Mouse (Mus musculus) stomach, postnatal 0 days (tissue): ENCODE results near the gene Khdc1c. TPM values are rescaled to one million over a fixed set of nuclear protein-coding genes. Genes with fewer than 3 reads are reported as not detected.
A peak's percentile ranks its signal among the peaks of the same experiment; 100 is the strongest.

Experiments
- ATAC-seq: fragments of 200-750 bp; cut with Nextera tagmentation; 2 replicates; pipeline ENCODE4 v1.8.0; 2017; ENCODE audit not compliant: low FRiP score, low TSS enrichment
- DNase-seq: peaks from one replicate; pipeline ENCODE4 v3.0.0-alpha.2; 2016; ENCODE audit warnings: low spot score
- H3K27ac ChIP-seq: fragments of 300-500 bp; sonication (generic); replicated peaks from 2 replicates; pipeline ENCODE4 v1.5.1; 2014; ENCODE audit warnings: mild to moderate bottlenecking, control low read depth
- H3K27me3 ChIP-seq: fragments of 300-500 bp; sonication (generic); 2 replicates; pipeline ENCODE4 v1.6.1; 2014; ENCODE audit warnings: low read length; ENCODE audit not compliant: control insufficient read depth, insufficient read depth
- H3K36me3 ChIP-seq: fragments of 300-500 bp; sonication (generic); 2 replicates; pipeline ENCODE4 v1.6.1; 2014; ENCODE audit warnings: low read length, mixed read lengths; ENCODE audit not compliant: control insufficient read depth, insufficient read depth
- H3K4me1 ChIP-seq: fragments of 300-500 bp; sonication (generic); replicated peaks from 2 replicates; pipeline ENCODE4 v1.6.1; 2014; ENCODE audit warnings: antibody characterized with exemption; ENCODE audit not compliant: control insufficient read depth, insufficient read depth
- H3K4me2 ChIP-seq: fragments of 300-500 bp; sonication (generic); replicated peaks from 2 replicates; pipeline ENCODE4 v1.6.1; 2014; ENCODE audit warnings: low read depth, mild to moderate bottlenecking, control low read depth, moderate library complexity
- H3K4me3 ChIP-seq: fragments of 300-500 bp; sonication (generic); 2 replicates; pipeline ENCODE4 v1.5.1; 2014; ENCODE audit warnings: low read depth, low read length, control low read depth
- H3K9ac ChIP-seq: fragments of 300-500 bp; sonication (generic); 2 replicates; pipeline ENCODE4 v1.6.1; 2014; ENCODE audit warnings: mild to moderate bottlenecking, low read length, control low read depth, mixed read lengths
- H3K9me3 ChIP-seq: fragments of 300-500 bp; sonication (generic); 2 replicates; pipeline ENCODE4 v1.6.1; 2016; ENCODE audit warnings: low read length; ENCODE audit not compliant: control insufficient read depth
- CTCF ChIP-seq: IDR thresholded peaks from 2 replicates; pipeline ENCODE4 v1.5.1; 2016; ENCODE audit warnings: antibody characterized with exemption, low read depth, mild to moderate bottlenecking, moderate library complexity
- EP300 ChIP-seq: optimal IDR thresholded peaks from 2 replicates; pipeline ENCODE3; 2016; ENCODE audit warnings: antibody characterized with exemption
- WGBS: fragments of 180-500 bp; shearing (Covaris S2); extraction: QIAGEN DNeasy Blood & Tissue Kit; methylation state at CpG from one replicate; pipeline ENCODE4 v1.1.7; 2014; 5-methylcytosine and 5-hydroxymethylcytosine counted together
- polyA plus RNA-seq: library from polyadenylated mRNA; unstranded; fragments of >200 nt; fragmentation: Nextera tagmentation; extraction: Ambion mirVana; gene quantifications from 2 replicates; pipeline ENCODE4 v1.2.1, GENCODE M21; 2015

The Khdc1c gene
- polyA plus RNA-seq, 1 experiment from 2014 or later = not detected

DNA sequence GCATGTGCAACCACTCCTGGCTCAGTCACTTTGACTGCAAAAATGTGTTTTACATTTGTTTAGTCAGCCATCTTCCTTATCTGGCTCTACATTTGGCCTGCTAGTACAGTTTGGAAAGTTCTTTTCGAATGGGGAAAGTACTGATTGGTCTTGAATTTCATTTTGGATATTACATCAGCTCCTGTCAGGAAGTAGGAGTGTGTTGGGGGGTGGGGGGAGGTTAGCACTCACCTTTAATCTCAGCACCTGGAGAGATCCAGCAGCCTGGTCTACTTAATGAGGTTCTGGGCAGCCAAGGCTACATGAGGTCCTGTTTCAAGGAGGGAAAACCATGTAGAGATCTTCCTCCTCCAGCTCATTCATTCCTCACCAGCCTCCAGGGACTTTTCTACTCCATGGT is 15.1 kb downstream of the Khdc1c start, which contains the start of gene Khdc1b:
TSS of gene Khdc1b (plus strand) at position 301 of the 400 bp plus-strand sequence.
- no peak for DNase-seq
- no peaks in the 10 kb centered on the region for H3K27me3 ChIP-seq
- H3K4me3 ChIP-seq = no peak within 1 kb of the TSS
- no peak for ATAC-seq
- H3K36me3 ChIP-seq = no peaks in the 10 kb centered on the region
- no peaks in the 10 kb centered on the region for H3K9me3 ChIP-seq
- no peak for TF ChIP-seq EP300
- no peak for TF ChIP-seq CTCF
- WGBS = 87% methylated on average over 1 of the region's 1 CpGs
- no peak within 1 kb of the TSS for H3K9ac ChIP-seq
- H3K4me2 ChIP-seq = no peak within 1 kb of the TSS
- no peaks in the 10 kb centered on the region for H3K4me1 ChIP-seq
- H3K27ac ChIP-seq = no peak within 1 kb of the TSS

GRCm38 (mm10) chr1:21391138-21391671 is 23.1 kb downstream of the Khdc1c start:
- ATAC-seq (no peak), DNase-seq (no peak)
- Histone ChIP-seq H3K4me2 (no peak overlapping the region), H3K27me3 (no peaks in the 10 kb centered on the region), H3K27ac (no peak overlapping the region), H3K4me3 (no peak overlapping the region), H3K9me3 (no peaks in the 10 kb centered on the region), H3K9ac (no peak overlapping the region), H3K36me3 (no peaks in the 10 kb centered on the region), H3K4me1 (no peaks in the 10 kb centered on the region)
- TF ChIP-seq EP300 = no peak
- TF ChIP-seq CTCF = no peak
- 46% methylated on average over 6 of the region's 6 CpGs for WGBS

DNA sequence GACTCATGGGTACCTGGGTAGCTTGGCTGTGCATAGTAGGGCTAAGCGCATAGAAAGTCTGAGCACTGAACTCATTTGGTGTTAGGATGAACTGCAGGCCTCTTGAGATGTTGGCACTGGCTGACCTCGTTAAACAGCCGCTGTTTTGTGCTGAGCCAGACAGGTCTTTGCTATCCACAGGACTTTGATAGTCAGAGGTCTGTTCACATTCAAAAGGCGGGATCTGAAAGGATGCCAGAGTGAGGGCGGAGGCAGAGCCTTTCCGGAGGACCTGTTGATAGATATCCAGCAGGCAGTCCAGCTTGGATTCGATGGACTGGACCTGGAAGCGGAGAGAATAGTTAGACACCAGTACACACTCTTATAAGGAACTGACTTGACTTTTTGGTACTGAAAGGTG is 34.7 kb downstream of the Khdc1c start:
- Histone ChIP-seq H3K4me3 (no peak overlapping the region), H3K9ac (no peak overlapping the region), H3K27ac (no peak overlapping the region), H3K27me3 (no peaks in the 10 kb centered on the region), H3K4me1 (no peaks in the 10 kb centered on the region), H3K9me3 (no peaks in the 10 kb centered on the region), H3K4me2 (no peak overlapping the region), H3K36me3 (no peaks in the 10 kb centered on the region)
- DNase-seq = no peak
- TF ChIP-seq EP300 = no peak
- ATAC-seq = no peak
- 82% methylated on average over 8 of the region's 8 CpGs for WGBS

GRCm38 (mm10) chr1:21407266-21407665 is 39.1 kb downstream of the Khdc1c start:
- Histone ChIP-seq H3K27me3 (no peaks in the 10 kb centered on the region), H3K27ac (no peak overlapping the region)

DNA sequence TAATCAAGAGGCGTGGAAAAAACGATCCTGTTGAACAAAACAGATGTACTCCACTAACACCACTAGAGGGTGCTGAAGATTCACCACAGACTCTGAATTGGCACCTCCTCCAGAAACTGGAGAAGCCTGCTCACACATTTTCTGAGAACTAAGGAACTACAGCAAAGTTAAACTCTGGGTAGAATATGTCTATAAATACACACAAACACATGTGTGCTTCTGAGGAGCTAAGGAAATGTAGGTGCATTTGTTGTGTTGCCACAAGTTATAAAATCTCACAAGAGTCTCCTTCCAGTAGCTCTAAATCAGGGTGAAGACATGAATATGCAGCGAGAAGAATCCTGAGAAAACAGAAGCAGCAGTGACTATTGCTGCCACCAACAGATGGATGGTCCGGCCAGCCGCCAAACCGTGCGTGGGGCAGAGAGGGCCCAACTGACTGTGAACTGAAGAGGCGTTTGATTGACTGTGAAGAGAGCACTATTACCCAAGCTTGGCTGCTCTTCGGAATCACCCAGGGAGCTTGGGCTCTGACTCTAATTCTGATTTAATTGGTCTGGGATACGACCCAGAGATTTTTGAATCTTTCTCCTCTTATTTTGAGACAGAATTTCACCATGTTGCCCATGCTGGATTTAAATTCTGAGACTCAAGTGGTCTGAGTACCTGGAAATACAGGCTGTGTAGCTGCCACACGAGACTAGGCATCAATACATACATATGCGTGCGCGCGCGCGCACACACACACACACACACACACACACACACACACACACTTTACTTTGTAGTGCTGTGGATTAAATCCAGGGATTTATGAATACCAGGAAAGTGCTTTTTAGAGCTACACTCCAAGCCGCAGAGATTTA is 43.4 kb downstream of the Khdc1c start:
- peak; percentile 41 for DNase-seq
- Histone ChIP-seq H3K36me3 (no peaks in the 10 kb centered on the region), H3K27me3 (no peaks in the 10 kb centered on the region), H3K4me2 (no peak overlapping the region), H3K4me1 (no peaks in the 10 kb centered on the region), H3K27ac (no peak overlapping the region), H3K4me3 (no peak overlapping the region), H3K9me3 (no peaks in the 10 kb centered on the region), H3K9ac (no peak overlapping the region)
- no peak for ATAC-seq
- no peak for TF ChIP-seq EP300
- TF ChIP-seq CTCF = peak; percentile 91
- WGBS = 52% methylated on average over 18 of the region's 18 CpGs

More at GRCm38 (mm10) chr1:21407266-21407665, 39.1 kb downstream of the Khdc1c start:
- Histone ChIP-seq H3K4me2 (no peak overlapping the region), H3K9me3 (no peaks in the 10 kb centered on the region), H3K4me1 (no peaks in the 10 kb centered on the region), H3K9ac (no peak overlapping the region), H3K4me3 (no peak overlapping the region), H3K36me3 (no peaks in the 10 kb centered on the region)
- TF ChIP-seq EP300 (no peak), CTCF (no peak)
- no peak for ATAC-seq
- DNase-seq = no peak
- 70% methylated on average over 2 of the region's 2 CpGs for WGBS

DNA sequence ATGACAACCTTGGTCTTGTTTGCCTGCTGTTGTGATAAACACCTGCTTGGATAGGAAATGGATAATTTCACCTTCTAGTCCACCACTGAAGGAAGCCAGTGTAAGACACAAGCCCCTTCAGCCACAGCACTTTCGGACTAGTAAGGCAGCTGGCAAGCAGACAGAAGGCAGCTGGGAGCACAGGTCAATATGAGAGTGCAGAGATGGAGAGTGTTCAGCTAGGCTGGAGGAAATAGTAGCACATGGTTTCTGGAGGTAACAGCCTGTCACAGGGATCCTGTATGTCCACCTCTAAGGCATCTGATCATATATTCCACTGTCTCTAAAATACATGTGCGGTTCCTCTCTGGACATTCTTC is 44.0 kb downstream of the Khdc1c start:
- Histone ChIP-seq H3K9ac (no peak overlapping the region), H3K9me3 (no peaks in the 10 kb centered on the region), H3K4me2 (no peak overlapping the region), H3K27me3 (no peaks in the 10 kb centered on the region), H3K4me1 (no peaks in the 10 kb centered on the region), H3K27ac (no peak overlapping the region), H3K36me3 (no peaks in the 10 kb centered on the region), H3K4me3 (no peak overlapping the region)
- no peak for ATAC-seq
- 93% methylated on average over 2 of the region's 2 CpGs for WGBS
- TF ChIP-seq EP300 (no peak), CTCF (no peak)
- no peak for DNase-seq
